Mouse (Mus musculus) frontal cortex, postnatal 36 days (tissue): ENCODE measurements at regions not wholly inside any gene's neighbourhood (a gene's known extent, or its start where the extent isn't known, plus 50 kb on each side); places are given as distances from the start of the nearest gene placed in this dataset.

Experiments used
- DNase-seq, 2 experiments: peaks; one replicate each; pipeline ENCODE4 v3.0.0; 2022; ENCODE audit warnings: low spot score in 2 of 2

GRCm38 (mm10) chr14:58687814-58688213, 454.9 kb downstream of the 1700129C05Rik start:
- DNase-seq: no peak

- DNase-seq: no peak
Observed at GRCm38 (mm10) chr14:58678781-58679180, 463.9 kb downstream of the 1700129C05Rik start.

GRCm38 (mm10) chr14:58678126-58678656, 464.5 kb downstream of the 1700129C05Rik start:
- peak in 1 of 2 experiments; percentile 3 for DNase-seq

- DNase-seq: no peak
Observed at GRCm38 (mm10) chr14:58675146-58675545, 467.5 kb downstream of the 1700129C05Rik start.

GRCm38 (mm10) chr14:58663946-58664345, 478.7 kb downstream of the 1700129C05Rik start:
- no peak for DNase-seq

- no peak for DNase-seq
Observed at GRCm38 (mm10) chr14:58662601-58663000, 480.1 kb downstream of the 1700129C05Rik start.

- DNase-seq: no peak
Observed at GRCm38 (mm10) chr14:58661416-58661815, 481.3 kb downstream of the 1700129C05Rik start.

GRCm38 (mm10) chr14:58657263-58657662, 485.4 kb downstream of the 1700129C05Rik start:
- no peak for DNase-seq

GRCm38 (mm10) chr14:58656935-58657238, 485.8 kb downstream of the 1700129C05Rik start:
- DNase-seq: no peak

- DNase-seq: no peak
Observed at GRCm38 (mm10) chr14:58656212-58656934, 486.3 kb downstream of the 1700129C05Rik start.

GRCm38 (mm10) chr14:58653026-58653425, 489.7 kb downstream of the 1700129C05Rik start:
- no peak for DNase-seq

- DNase-seq: no peak
Observed at GRCm38 (mm10) chr14:58652004-58652403, 490.7 kb downstream of the 1700129C05Rik start.

GRCm38 (mm10) chr14:58651210-58651609, 491.5 kb downstream of the 1700129C05Rik start:
- DNase-seq: no peak

GRCm38 (mm10) chr14:58638337-58638696, 504.4 kb downstream of the 1700129C05Rik start:
- DNase-seq: no peak

- no peak for DNase-seq
Observed at GRCm38 (mm10) chr14:58637405-58638336, 505.0 kb downstream of the 1700129C05Rik start.

GRCm38 (mm10) chr14:58631221-58631620, 511.5 kb downstream of the 1700129C05Rik start:
- DNase-seq: no peak

GRCm38 (mm10) chr14:58628266-58628665, 514.4 kb downstream of the 1700129C05Rik start:
- DNase-seq: no peak

- DNase-seq: no peak
Observed at GRCm38 (mm10) chr14:58626506-58627256, 516.0 kb downstream of the 1700129C05Rik start.

GRCm38 (mm10) chr14:58620186-58620585, 522.5 kb downstream of the 1700129C05Rik start:
- no peak for DNase-seq

- peak in 1 of 2 experiments; percentile 20 for DNase-seq
Observed at GRCm38 (mm10) chr14:58617656-58618055, 525.0 kb downstream of the 1700129C05Rik start.

GRCm38 (mm10) chr14:58608216-58608615, 534.5 kb downstream of the 1700129C05Rik start:
- DNase-seq: no peak

- no peak for DNase-seq
Observed at GRCm38 (mm10) chr14:58607734-58608133, 535.0 kb downstream of the 1700129C05Rik start.
